Mouse (Mus musculus): ENCODE data around the gene Hoxd12.

The Hoxd12 gene

DNA sequence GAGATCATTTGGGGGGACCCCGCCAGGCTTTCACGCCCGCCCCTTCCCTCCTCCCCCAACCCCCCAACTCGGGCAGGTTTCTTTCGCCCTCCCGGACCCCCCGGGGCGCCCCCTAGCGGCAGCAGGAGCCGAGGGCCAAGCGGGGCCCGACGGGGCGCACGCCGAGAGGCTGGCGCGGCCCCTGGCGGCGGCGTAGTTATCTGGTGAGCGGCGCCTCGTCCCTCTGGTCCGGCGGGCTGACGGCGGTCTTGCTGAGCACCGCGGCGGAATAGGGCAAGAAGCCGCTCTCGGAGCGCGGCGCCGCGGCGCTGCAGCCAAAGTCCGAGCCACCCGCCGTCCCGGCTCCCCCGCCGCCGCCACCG lies 19.4 kb upstream of the Hoxd12 start:
- H3K4me1 ChIP-seq (replicated peaks; ENCODE audit: low read depth, low read length), result peaks cover 29% of the 10 kb centered on the region
- H3K9me3 ChIP-seq (ENCODE audit: low read length), result no peaks in the 10 kb centered on the region
- TF ChIP-seq CTCF (conservative IDR thresholded peaks at IDR 0.05; ENCODE audit: low read length), result no peak
- H3K27me3 ChIP-seq (ENCODE audit: insufficient read depth, low read length), result peaks cover 84% of the 10 kb centered on the region
- H3K36me3 ChIP-seq (ENCODE audit: insufficient read depth, low read length), result no peaks in the 10 kb centered on the region
- peak overlapping the region; percentile 72 for H3K4me3 ChIP-seq (replicated peaks; ENCODE audit: low read length)

DNA sequence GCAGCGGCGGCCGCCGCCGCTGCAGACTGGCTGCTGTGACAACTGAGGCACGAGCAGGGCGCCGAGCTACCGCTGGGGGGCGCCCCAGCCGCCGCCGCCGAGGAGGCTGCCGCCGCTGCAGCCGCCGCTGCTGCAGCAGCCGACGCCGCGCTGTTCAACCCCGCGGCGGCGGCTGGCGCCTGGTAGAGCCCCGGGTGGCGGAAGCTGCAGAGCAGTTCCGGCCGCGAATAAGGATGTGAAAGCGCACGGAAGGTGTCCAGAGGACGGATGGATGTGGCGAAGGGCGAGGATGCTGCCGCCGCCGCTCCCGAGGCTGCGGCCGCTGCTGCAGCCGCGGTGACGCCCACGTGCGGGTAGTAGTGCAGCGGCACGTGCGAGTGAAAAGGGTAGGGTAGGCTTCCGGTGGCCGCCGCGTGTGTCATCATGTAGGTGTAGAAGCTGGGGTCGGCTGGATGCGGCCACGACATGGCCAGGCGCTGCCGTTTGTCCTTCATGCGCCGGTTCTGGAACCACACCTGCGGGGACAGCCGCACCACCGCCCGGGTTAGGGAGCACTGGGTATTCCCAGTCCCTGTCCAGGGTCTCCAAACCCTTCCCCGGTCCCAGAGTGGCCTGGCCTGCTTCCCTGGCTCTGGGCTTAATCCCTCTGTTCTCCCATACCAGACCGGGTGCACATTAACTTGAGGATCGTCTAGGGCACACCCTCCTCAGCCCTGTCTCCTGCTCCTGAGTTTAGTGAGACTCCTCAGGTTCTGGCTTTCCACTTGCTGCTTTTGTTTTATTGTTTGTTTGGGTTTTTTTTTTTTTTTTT lies 18.8 kb upstream of the Hoxd12 start:
- Histone ChIP-seq H3K4me3 (replicated peaks; ENCODE audit: low read length) (peak overlapping the region; percentile 72), H3K9me3 (ENCODE audit: low read length) (no peaks in the 10 kb centered on the region), H3K36me3 (ENCODE audit: insufficient read depth, low read length) (no peaks in the 10 kb centered on the region), H3K27me3 (ENCODE audit: insufficient read depth, low read length) (peaks cover 85% of the 10 kb centered on the region), H3K4me1 (replicated peaks; ENCODE audit: low read depth, low read length) (peaks cover 34% of the 10 kb centered on the region)
- TF ChIP-seq POU5F1 (IDR thresholded peaks at IDR 0.05; ENCODE audit: borderline replicate concordance, low read length), result no peak
- TF ChIP-seq NANOG (IDR thresholded peaks at IDR 0.05; ENCODE audit: borderline replicate concordance, low read length), result no peak
- TF ChIP-seq CTCF (conservative IDR thresholded peaks at IDR 0.05; ENCODE audit: low read length), result no peak

- no peaks in the 10 kb centered on the region for H3K36me3 ChIP-seq (ENCODE audit: insufficient read depth, low read length)
- H3K4me3 ChIP-seq (replicated peaks; ENCODE audit: low read length), result no peak overlapping the region
- TF ChIP-seq NANOG (IDR thresholded peaks at IDR 0.05; ENCODE audit: borderline replicate concordance, low read length) (no peak), POU5F1 (IDR thresholded peaks at IDR 0.05; ENCODE audit: borderline replicate concordance, low read length) (no peak), CTCF (conservative IDR thresholded peaks at IDR 0.05; ENCODE audit: low read length) (no peak)
- H3K27me3 ChIP-seq (ENCODE audit: insufficient read depth, low read length), result peaks cover 86% of the 10 kb centered on the region
- no peaks in the 10 kb centered on the region for H3K9me3 ChIP-seq (ENCODE audit: low read length)
- H3K4me1 ChIP-seq (replicated peaks; ENCODE audit: low read depth, low read length), result peaks cover 39% of the 10 kb centered on the region
Observed at GRCm38 (mm10) chr2:74656632-74657021, 18.2 kb upstream of the Hoxd12 start.

DNA sequence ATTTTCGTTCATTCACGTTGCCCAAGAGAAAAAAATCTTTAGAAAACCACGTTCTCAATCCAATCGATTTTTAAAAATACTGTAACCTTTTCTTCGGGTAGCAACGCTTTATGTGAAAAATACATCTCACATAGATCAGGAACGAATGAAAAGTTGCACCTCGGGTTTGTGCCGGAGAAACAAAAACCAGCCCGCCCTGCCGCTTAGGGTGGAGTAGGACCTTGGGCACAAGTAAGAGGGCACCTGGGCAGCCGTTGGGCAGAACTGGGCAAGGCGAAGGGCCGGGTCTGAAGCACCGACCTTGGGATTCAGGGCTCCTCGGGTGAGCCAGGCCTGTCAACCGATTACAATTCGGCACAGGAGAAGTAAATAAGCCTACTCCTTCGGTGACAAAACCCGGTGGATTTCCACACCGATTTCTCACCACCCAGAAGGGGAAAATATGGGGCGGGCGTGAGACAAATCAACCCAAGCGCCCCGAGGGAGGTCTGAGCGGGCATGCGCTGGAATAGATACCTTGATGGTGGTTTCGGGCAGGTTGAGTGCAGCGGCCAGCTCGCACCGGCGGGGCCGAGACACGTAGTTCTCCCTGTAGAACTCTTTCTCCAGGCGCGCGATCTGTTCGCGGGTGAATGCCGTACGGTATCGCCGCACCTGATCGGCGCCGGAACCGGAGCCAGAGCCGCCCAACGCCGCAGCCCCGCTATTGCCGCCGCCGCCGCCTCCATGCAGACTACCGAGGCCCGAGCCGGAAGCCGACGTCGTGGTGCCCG lies 17.4 kb upstream of the Hoxd12 start:
- Histone ChIP-seq H3K4me1 (replicated peaks; ENCODE audit: low read depth, low read length) (peaks cover 44% of the 10 kb centered on the region), H3K4me3 (replicated peaks; ENCODE audit: low read length) (peak overlapping the region; percentile 32; the same call in 1 of the 2 replicates), H3K27me3 (ENCODE audit: insufficient read depth, low read length) (peaks cover 86% of the 10 kb centered on the region), H3K36me3 (ENCODE audit: insufficient read depth, low read length) (no peaks in the 10 kb centered on the region), H3K9me3 (ENCODE audit: low read length) (no peaks in the 10 kb centered on the region)
- no peak for TF ChIP-seq CTCF (conservative IDR thresholded peaks at IDR 0.05; ENCODE audit: low read length)
- TF ChIP-seq POU5F1 (IDR thresholded peaks at IDR 0.05; ENCODE audit: borderline replicate concordance, low read length), result no peak
- no peak for TF ChIP-seq NANOG (IDR thresholded peaks at IDR 0.05; ENCODE audit: borderline replicate concordance, low read length)

GRCm38 (mm10) chr2:74658024-74658666 lies 16.7 kb upstream of the Hoxd12 start:
- H3K9me3 ChIP-seq (ENCODE audit: low read length), result no peaks in the 10 kb centered on the region
- peaks cover 44% of the 10 kb centered on the region for H3K4me1 ChIP-seq (replicated peaks; ENCODE audit: low read depth, low read length)
- H3K36me3 ChIP-seq (ENCODE audit: insufficient read depth, low read length), result no peaks in the 10 kb centered on the region
- peaks cover 90% of the 10 kb centered on the region for H3K27me3 ChIP-seq (ENCODE audit: insufficient read depth, low read length)
- peak overlapping the region; percentile 35; the same call in 1 of the 2 replicates for H3K4me3 ChIP-seq (replicated peaks; ENCODE audit: low read length)
- TF ChIP-seq POU5F1 (IDR thresholded peaks at IDR 0.05; ENCODE audit: borderline replicate concordance, low read length) (no peak), NANOG (IDR thresholded peaks at IDR 0.05; ENCODE audit: borderline replicate concordance, low read length) (no peak), CTCF (conservative IDR thresholded peaks at IDR 0.05; ENCODE audit: low read length) (no peak)

DNA sequence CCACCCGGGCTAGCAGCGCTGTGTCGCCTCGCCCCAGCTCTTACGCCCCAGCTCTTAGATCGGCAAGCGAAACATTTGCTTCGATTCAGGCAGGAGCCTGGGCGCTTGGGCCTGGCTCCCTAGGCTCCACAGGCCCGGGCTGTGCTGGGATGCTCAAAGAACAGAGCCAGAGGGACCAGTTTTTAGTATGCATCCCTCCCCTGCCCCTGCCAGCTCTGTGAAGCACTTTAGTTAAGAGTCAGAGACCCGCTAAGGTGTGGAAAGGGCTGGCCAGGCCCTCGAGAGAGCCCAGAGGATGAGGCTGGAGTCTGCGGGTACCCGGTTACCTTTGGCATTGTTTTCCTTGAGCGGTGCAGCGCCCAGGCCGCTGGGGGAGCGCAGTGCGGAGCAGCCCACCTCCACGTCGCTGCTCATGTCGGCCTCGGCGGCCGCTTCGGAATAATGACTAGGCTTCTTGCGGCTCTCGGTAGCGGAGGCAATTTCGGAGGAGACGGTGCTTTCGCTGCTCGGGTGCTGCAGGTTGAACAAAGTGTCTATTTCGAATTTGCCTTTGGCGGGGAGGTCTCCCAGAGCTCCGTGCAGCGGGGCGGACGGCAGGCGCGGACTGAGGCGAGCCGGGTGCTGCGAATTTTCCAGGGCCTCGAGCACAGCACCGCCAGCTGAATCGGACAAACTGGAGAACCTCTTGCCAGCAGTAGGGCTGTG lies 16.0 kb upstream of the Hoxd12 start:
- H3K36me3 ChIP-seq (ENCODE audit: insufficient read depth, low read length), result no peaks in the 10 kb centered on the region
- peaks cover 44% of the 10 kb centered on the region for H3K4me1 ChIP-seq (replicated peaks; ENCODE audit: low read depth, low read length)
- no peak for TF ChIP-seq NANOG (IDR thresholded peaks at IDR 0.05; ENCODE audit: borderline replicate concordance, low read length)
- TF ChIP-seq CTCF (conservative IDR thresholded peaks at IDR 0.05; ENCODE audit: low read length), result no peak
- no peak for TF ChIP-seq POU5F1 (IDR thresholded peaks at IDR 0.05; ENCODE audit: borderline replicate concordance, low read length)
- peak overlapping the region; percentile 35; the same call in 1 of the 2 replicates for H3K4me3 ChIP-seq (replicated peaks; ENCODE audit: low read length)
- no peaks in the 10 kb centered on the region for H3K9me3 ChIP-seq (ENCODE audit: low read length)
- peaks cover 95% of the 10 kb centered on the region for H3K27me3 ChIP-seq (ENCODE audit: insufficient read depth, low read length)

- TF ChIP-seq CTCF (conservative IDR thresholded peaks at IDR 0.05; ENCODE audit: low read length), result no peak
- TF ChIP-seq POU5F1 (IDR thresholded peaks at IDR 0.05; ENCODE audit: borderline replicate concordance, low read length), result no peak
- TF ChIP-seq NANOG (IDR thresholded peaks at IDR 0.05; ENCODE audit: borderline replicate concordance, low read length), result no peak
- Histone ChIP-seq H3K4me1 (replicated peaks; ENCODE audit: low read depth, low read length) (peaks cover 44% of the 10 kb centered on the region), H3K4me3 (replicated peaks; ENCODE audit: low read length) (peak within 1 kb of the TSS; percentile 35; the same call in 1 of the 2 replicates), H3K36me3 (ENCODE audit: insufficient read depth, low read length) (no peaks in the 10 kb centered on the region), H3K27me3 (ENCODE audit: insufficient read depth, low read length) (peaks cover 95% of the 10 kb centered on the region), H3K9me3 (ENCODE audit: low read length) (no peaks in the 10 kb centered on the region)
Observed at GRCm38 (mm10) chr2:74659507-74660005, 15.3 kb upstream of the Hoxd12 start, which contains the start of gene Evx2. Evx2 (minus strand) TSS chr2:74659557.

Measured in E14TG2a.4 (cell line).